Mouse (Mus musculus) forebrain, embryonic 11.5 days (tissue): ENCODE results near the gene Adcyap1r1. TPM values are rescaled to one million over a fixed set of nuclear protein-coding genes. Genes with fewer than 3 reads are reported as not detected.

Experiments used
- ATAC-seq: fragments of 200-750 bp; cut with Nextera tagmentation; replicated peaks from 2 replicates; pipeline ENCODE4 v1.8.0; 2017; ENCODE audit warnings: moderate TSS enrichment; ENCODE audit not compliant: low FRiP score
- DNase-seq: peaks from one replicate; pipeline ENCODE4 v3.0.0-alpha.2; 2017; ENCODE audit warnings: low spot score
- H3K27ac ChIP-seq: fragments of 300-500 bp; sonication (generic); 2 replicates; pipeline ENCODE4 v1.5.1; 2014; ENCODE audit warnings: low read depth, low read length
- H3K27me3 ChIP-seq: fragments of 300-500 bp; sonication (generic); 2 replicates; pipeline ENCODE4 v1.6.1; 2014; ENCODE audit warnings: mild to moderate bottlenecking, low read length, mixed read lengths; ENCODE audit not compliant: control insufficient read depth, insufficient read depth
- H3K36me3 ChIP-seq: fragments of 300-500 bp; sonication (generic); 2 replicates; pipeline ENCODE4 v1.6.1; 2014; ENCODE audit warnings: mild to moderate bottlenecking, low read length, moderate library complexity, mixed read lengths; ENCODE audit not compliant: control insufficient read depth, insufficient read depth
- H3K4me1 ChIP-seq: fragments of 300-500 bp; sonication (generic); replicated peaks from 2 replicates; pipeline ENCODE4 v1.6.1; 2014; ENCODE audit warnings: low read length, mixed read lengths; ENCODE audit not compliant: control insufficient read depth, insufficient read depth
- H3K4me2 ChIP-seq: fragments of 300-500 bp; sonication (generic); 2 replicates; pipeline ENCODE4 v1.6.1; 2014; ENCODE audit warnings: low read depth, mild to moderate bottlenecking, low read length, moderate library complexity, mixed read lengths; ENCODE audit not compliant: severe bottlenecking
- H3K4me3 ChIP-seq: fragments of 300-500 bp; sonication (generic); 2 replicates; pipeline ENCODE4 v1.5.1; 2014; ENCODE audit warnings: low read depth, low read length
- H3K9ac ChIP-seq: fragments of 300-500 bp; sonication (generic); 2 replicates; pipeline ENCODE4 v1.6.1; 2014; ENCODE audit warnings: low read length
- H3K9me3 ChIP-seq: fragments of 300-500 bp; sonication (generic); 2 replicates; pipeline ENCODE4 v1.6.1; 2016; ENCODE audit warnings: low read length, mixed read lengths; ENCODE audit not compliant: control insufficient read depth
- WGBS: fragments of 180-500 bp; shearing (Covaris S2); extraction: QIAGEN DNeasy Blood & Tissue Kit; methylation state at CpG from one replicate; pipeline ENCODE4 v1.1.7; 2014; 5-methylcytosine and 5-hydroxymethylcytosine counted together
- polyA plus RNA-seq: library from polyadenylated mRNA; unstranded; fragments of >200 nt; fragmentation: Nextera tagmentation; extraction: Ambion mirVana; gene quantifications from 2 replicates; pipeline ENCODE4 v1.2.1, GENCODE M21; 2014

Gene Adcyap1r1
- polyA plus RNA-seq, 1 experiment from 2014 or later: 7.9 TPM

DNA sequence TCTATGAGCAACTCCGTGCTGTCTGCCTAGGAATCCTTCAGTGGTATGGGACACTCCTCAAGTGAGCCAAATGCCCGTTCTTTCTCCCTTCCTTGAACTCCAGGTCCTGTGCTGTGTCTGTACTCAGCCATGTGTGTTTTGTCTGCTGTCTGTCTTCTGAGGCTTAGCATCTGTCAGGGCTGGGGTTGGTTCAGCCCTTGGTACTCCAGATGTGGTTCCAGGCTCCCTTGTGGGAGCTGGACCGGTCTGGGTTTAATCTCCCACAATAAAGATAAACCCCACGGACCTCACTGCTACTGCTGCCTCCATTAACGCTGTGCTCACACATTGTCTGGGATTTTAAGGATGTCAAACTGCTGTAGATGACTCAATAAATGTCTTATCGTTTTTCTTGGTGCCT is 49.3 kb downstream of the Adcyap1r1 start:
- Histone ChIP-seq H3K9me3 (no peaks in the 10 kb centered on the region), H3K9ac (no peak overlapping the region), H3K4me2 (no peak overlapping the region), H3K36me3 (no peaks in the 10 kb centered on the region), H3K27ac (no peak overlapping the region), H3K4me3 (no peak overlapping the region), H3K4me1 (no peaks in the 10 kb centered on the region), H3K27me3 (no peaks in the 10 kb centered on the region)
- DNase-seq (no peak), ATAC-seq (no peak)
- 82% methylated on average over 6 of the region's 6 CpGs for WGBS

GRCm38 (mm10) chr6:55502309-55502708 is 50.5 kb downstream of the Adcyap1r1 start:
- H3K36me3 ChIP-seq: no peaks in the 10 kb centered on the region
- no peaks in the 10 kb centered on the region for H3K9me3 ChIP-seq
- no peaks in the 10 kb centered on the region for H3K4me1 ChIP-seq
- DNase-seq (no peak), ATAC-seq (no peak)
- 85% methylated on average over 7 of the region's 7 CpGs for WGBS
- no peak overlapping the region for H3K4me2 ChIP-seq
- H3K27me3 ChIP-seq: no peaks in the 10 kb centered on the region
- no peak overlapping the region for H3K9ac ChIP-seq
- H3K4me3 ChIP-seq: no peak overlapping the region
- no peak overlapping the region for H3K27ac ChIP-seq

DNA sequence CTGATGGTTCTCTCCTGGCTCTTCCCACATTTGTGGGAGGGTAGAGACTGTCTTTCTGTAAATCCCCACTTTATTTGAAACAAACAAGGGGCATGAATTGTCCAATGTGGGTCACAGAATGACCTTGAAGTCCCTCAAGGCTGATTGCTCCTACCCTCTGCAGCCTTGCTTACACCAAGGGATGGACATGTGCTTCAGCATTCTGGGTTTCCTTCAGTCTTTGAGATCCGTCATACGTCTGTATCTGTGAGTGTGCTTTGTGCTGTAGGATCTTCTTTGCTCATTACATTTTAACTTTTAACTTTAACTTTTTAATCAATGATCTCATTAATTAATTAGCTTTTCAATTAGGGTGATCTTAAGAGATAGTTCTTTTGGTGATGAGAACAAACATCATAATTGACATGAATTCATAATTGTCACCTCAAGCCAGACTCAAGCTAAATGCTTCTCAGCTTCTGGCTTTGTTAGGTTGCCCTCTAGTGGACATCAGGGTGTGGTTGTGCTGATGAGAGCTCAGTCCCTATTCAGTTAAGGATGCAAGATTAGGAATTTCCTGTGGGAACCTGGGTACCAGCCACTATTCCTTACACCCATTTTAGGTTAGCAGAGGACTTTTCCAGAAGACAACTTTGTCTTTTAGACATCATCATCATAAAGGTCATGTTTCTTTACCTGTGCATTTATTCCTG is 53.2 kb downstream of the Adcyap1r1 start:
- H3K9ac ChIP-seq: no peak overlapping the region
- no peaks in the 10 kb centered on the region for H3K27me3 ChIP-seq
- no peak overlapping the region for H3K27ac ChIP-seq
- H3K36me3 ChIP-seq: no peaks in the 10 kb centered on the region
- H3K9me3 ChIP-seq: no peaks in the 10 kb centered on the region
- ATAC-seq (no peak), DNase-seq (peak; percentile 54)
- WGBS: 98% methylated on average over 2 of the region's 2 CpGs
- no peaks in the 10 kb centered on the region for H3K4me1 ChIP-seq
- no peak overlapping the region for H3K4me3 ChIP-seq
- no peak overlapping the region for H3K4me2 ChIP-seq

DNA sequence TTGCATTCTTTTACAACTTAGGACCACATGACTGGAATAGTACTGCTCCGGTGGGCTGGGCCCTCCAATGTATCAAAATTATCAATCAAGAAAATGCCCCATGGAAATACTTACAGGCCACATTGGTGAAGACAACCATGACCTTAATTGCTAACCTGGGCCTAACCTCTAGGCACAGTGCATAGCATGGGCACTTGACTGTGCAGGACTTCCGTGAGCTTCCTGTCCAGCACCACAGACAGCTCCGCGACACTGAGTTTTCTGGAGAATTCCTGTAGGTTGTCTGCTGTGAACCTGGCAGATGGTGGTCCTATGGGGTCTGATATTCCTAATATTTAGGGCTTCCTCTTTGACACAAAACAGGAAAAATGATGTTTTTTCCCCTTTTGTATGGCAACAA is 54.7 kb downstream of the Adcyap1r1 start:
- Histone ChIP-seq H3K27me3 (no peaks in the 10 kb centered on the region), H3K36me3 (no peaks in the 10 kb centered on the region), H3K9ac (no peak overlapping the region), H3K9me3 (no peaks in the 10 kb centered on the region), H3K4me3 (no peak overlapping the region), H3K4me2 (no peak overlapping the region), H3K27ac (no peak overlapping the region), H3K4me1 (no peaks in the 10 kb centered on the region)
- ATAC-seq (no peak), DNase-seq (peak; percentile 31)
- WGBS: 81% methylated on average over 4 of the region's 4 CpGs

- H3K27me3 ChIP-seq: no peaks in the 10 kb centered on the region
- H3K4me3 ChIP-seq: no peak overlapping the region
- DNase-seq: no peak
- no peaks in the 10 kb centered on the region for H3K36me3 ChIP-seq
- no peak overlapping the region for H3K27ac ChIP-seq
- H3K9ac ChIP-seq: no peak overlapping the region
- 0 out of 2 replicates have a peak, but pooled peaks cover 1% of the 10 kb centered on the region for H3K4me1 ChIP-seq
- H3K9me3 ChIP-seq: no peaks in the 10 kb centered on the region
- no peak overlapping the region for H3K4me2 ChIP-seq
- 85% methylated on average over 6 of the region's 6 CpGs for WGBS
- no peak for ATAC-seq
Observed at GRCm38 (mm10) chr6:55509130-55509870, 57.5 kb downstream of the Adcyap1r1 start.

DNA sequence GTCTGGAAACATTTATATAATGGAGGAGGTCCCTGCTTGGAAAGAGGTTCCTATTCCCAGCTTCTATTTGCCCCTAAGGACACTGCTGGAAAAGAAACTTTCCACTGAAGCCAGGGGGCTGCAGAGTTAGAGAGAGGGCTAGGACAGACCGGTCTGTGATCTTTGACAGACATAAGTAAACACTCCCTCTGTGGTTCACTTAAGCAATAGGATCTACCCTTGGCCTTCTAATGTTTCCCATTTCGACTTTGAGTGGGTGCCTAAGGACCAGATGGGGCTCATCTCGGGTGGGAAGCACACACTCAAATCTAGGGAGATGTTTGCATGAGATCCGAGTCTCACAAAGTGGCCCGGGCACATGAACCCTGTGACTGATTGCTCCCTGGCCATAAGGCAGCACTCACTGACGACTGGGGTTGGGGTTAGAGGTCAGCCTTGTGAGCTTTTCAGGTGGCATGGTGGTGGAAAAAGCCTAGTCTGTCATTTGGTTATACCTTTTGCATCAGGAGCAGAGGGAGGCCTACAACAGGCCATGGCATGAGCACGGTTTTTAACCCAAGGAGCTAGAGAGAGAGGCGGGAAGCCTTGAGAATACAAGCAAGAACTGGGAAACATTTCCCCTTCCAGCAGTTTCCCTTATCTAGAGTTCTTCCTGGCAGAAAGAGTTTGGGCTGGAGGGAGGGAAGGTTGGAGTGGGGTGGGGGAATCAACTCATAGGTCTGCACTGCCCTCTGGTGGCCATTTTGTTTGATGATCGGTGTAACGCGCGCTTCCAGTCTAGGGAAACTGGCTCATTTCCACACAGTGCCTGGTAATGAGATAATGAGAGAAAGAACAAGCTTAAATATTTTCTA is 59.7 kb downstream of the Adcyap1r1 start:
- H3K27me3 ChIP-seq: no peaks in the 10 kb centered on the region
- WGBS: 41% methylated on average over 12 of the region's 12 CpGs
- H3K36me3 ChIP-seq: no peaks in the 10 kb centered on the region
- H3K9me3 ChIP-seq: no peaks in the 10 kb centered on the region
- DNase-seq (peak; percentile 88), ATAC-seq (peak; percentile 84)
- H3K27ac ChIP-seq: no peak overlapping the region
- 0 out of 2 replicates have a peak, but pooled peaks cover 1% of the 10 kb centered on the region for H3K4me1 ChIP-seq
- no peak overlapping the region for H3K4me3 ChIP-seq
- H3K4me2 ChIP-seq: no peak overlapping the region
- H3K9ac ChIP-seq: no peak overlapping the region

DNA sequence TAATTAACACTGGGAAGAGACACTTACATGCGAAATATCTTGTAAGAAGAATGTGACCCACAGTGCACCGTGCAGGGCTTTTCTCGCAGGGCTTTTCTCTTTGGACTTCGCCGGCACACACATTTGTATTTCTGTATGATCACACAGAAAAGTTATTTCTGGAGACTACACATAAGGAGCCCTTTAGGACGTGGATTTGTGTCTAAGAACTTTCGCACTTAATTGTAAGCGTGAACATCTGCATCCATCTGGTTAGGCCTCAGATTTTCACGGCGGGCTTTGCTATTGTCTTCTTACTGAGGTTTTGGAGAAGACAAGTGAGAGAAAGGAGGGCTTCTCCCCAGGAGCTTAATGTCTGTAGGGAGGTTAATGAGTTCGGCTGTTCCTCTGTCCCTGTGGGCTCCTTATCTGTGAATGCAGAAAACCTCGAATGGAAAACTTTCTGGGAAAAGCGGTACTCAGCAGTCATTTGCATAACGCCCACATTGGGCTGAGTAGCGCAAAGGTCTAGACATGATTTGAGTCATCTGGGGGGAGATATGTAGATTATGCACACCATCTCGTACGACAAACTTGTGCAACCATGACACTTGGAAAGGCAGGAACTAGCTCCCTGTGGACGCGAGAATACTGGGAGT is 60.4 kb downstream of the Adcyap1r1 start:
- ATAC-seq (no peak; the same call in 1 of the 2 replicates), DNase-seq (no peak)
- no peaks in the 10 kb centered on the region for H3K36me3 ChIP-seq
- no peaks in the 10 kb centered on the region for H3K9me3 ChIP-seq
- 34% methylated on average over 19 of the region's 19 CpGs for WGBS
- H3K4me3 ChIP-seq: no peak overlapping the region
- 0 out of 2 replicates have a peak, but pooled peaks cover 1% of the 10 kb centered on the region for H3K4me1 ChIP-seq
- 0 out of 2 replicates have a peak overlapping the region, but pooled peaks have one; percentile 15 for H3K4me2 ChIP-seq
- H3K9ac ChIP-seq: no peak overlapping the region
- no peak overlapping the region for H3K27ac ChIP-seq
- no peaks in the 10 kb centered on the region for H3K27me3 ChIP-seq

DNA sequence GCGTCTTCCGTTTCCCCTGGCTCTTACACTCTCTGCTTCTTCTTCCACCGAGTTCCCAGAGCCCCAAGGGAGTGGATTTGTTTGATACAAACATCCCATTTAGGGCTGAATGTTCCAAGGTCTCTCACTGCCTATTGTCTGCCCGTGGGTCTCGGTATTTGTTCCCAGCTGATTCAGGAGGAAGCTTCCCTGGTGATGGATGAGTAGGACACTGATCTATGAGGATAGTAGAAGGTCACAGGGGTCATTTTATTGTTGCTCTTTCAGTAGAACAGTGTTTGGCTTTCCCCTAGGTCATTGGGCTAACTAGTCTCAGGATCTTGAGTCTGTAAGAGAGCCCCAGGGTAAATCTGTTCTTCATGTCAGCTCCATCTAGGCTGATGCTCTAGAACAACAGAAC is 61.7 kb downstream of the Adcyap1r1 start:
- WGBS: 68% methylated on average over 5 of the region's 5 CpGs
- ATAC-seq: no peak

More for the DNA sequence above, 61.7 kb downstream of the Adcyap1r1 start:
- H3K4me2 ChIP-seq: no peak overlapping the region
- H3K36me3 ChIP-seq: no peaks in the 10 kb centered on the region
- DNase-seq: no peak
- H3K4me1 ChIP-seq: 0 out of 2 replicates have a peak, but pooled peaks cover 1% of the 10 kb centered on the region
- no peak overlapping the region for H3K27ac ChIP-seq
- H3K27me3 ChIP-seq: no peaks in the 10 kb centered on the region
- H3K9ac ChIP-seq: no peak overlapping the region
- no peak overlapping the region for H3K4me3 ChIP-seq
- no peaks in the 10 kb centered on the region for H3K9me3 ChIP-seq
